Mouse (Mus musculus) limb, embryonic 15.5 days (tissue): ENCODE measurements around the gene Gpr37l1. TPM values are rescaled to one million over a fixed set of nuclear protein-coding genes. Genes with fewer than 3 reads are reported as not detected.
"Not testable (repeated sequence)": the region's sequence is repeated elsewhere in the genome, so short reads cannot be mapped to it uniquely, and the experiment has no call there.

Experiments used
- ATAC-seq: fragments of 200-750 bp; cut with Nextera tagmentation; 2 replicates; pipeline ENCODE4 v1.8.0; 2017; ENCODE audit warnings: low read depth, moderate TSS enrichment; ENCODE audit not compliant: insufficient number of reproducible peaks, low FRiP score, low TSS enrichment
- H3K27ac ChIP-seq: fragments of 300-500 bp; sonication (generic); 2 replicates; pipeline ENCODE4 v1.5.1; 2015; ENCODE audit warnings: moderate library complexity, mild to moderate bottlenecking, inconsistent platforms
- H3K27me3 ChIP-seq: fragments of 300-500 bp; sonication (generic); 2 replicates; pipeline ENCODE4 v1.6.1; 2015; ENCODE audit warnings: inconsistent platforms
- H3K36me3 ChIP-seq: fragments of 300-500 bp; sonication (generic); 2 replicates; pipeline ENCODE4 v1.6.1; 2015; ENCODE audit warnings: inconsistent platforms
- H3K4me1 ChIP-seq: fragments of 300-500 bp; sonication (generic); 2 replicates; pipeline ENCODE4 v1.6.1; 2015; ENCODE audit warnings: inconsistent platforms
- H3K4me2 ChIP-seq: fragments of 300-500 bp; sonication (generic); 2 replicates; pipeline ENCODE4 v1.6.1; 2015; ENCODE audit warnings: mild to moderate bottlenecking, inconsistent platforms
- H3K4me3 ChIP-seq: fragments of 300-500 bp; sonication (generic); 2 replicates; pipeline ENCODE4 v1.5.1; 2015; ENCODE audit warnings: mild to moderate bottlenecking, inconsistent platforms
- H3K9ac ChIP-seq: fragments of 300-500 bp; sonication (generic); 2 replicates; pipeline ENCODE4 v1.6.1; 2015; ENCODE audit warnings: inconsistent platforms
- H3K9me3 ChIP-seq: fragments of 300-500 bp; sonication (generic); 2 replicates; pipeline ENCODE4 v1.6.1; 2016; ENCODE audit warnings: inconsistent platforms
- WGBS: fragments of 180-500 bp; shearing (Covaris S2); methylation state at CpG from one replicate; pipeline ENCODE4 v1.1.7; 2015; 5-methylcytosine and 5-hydroxymethylcytosine counted together
- polyA plus RNA-seq: library from polyadenylated mRNA; unstranded; fragments of >200 nt; fragmentation: Nextera tagmentation; extraction: Ambion mirVana; gene quantifications from 2 replicates; pipeline ENCODE4 v1.2.1, GENCODE M21; 2015

Gpr37l1 gene
- polyA plus RNA-seq, 1 experiment from 2014 or later = not detected

- Histone ChIP-seq H3K4me1 (peaks cover 14% of the 10 kb centered on the region), H3K9me3 (no peaks in the 10 kb centered on the region), H3K9ac (no peak overlapping the region), H3K27ac (no peak overlapping the region), H3K27me3 (no peaks in the 10 kb centered on the region), H3K4me2 (no peak overlapping the region), H3K36me3 (no peaks in the 10 kb centered on the region), H3K4me3 (no peak overlapping the region)
- ATAC-seq = no peak
- WGBS = 65% methylated on average over 6 of the region's 6 CpGs
Observed at GRCm38 (mm10) chr1:135195907-135196440, 28.5 kb upstream of the Gpr37l1 start.

DNA sequence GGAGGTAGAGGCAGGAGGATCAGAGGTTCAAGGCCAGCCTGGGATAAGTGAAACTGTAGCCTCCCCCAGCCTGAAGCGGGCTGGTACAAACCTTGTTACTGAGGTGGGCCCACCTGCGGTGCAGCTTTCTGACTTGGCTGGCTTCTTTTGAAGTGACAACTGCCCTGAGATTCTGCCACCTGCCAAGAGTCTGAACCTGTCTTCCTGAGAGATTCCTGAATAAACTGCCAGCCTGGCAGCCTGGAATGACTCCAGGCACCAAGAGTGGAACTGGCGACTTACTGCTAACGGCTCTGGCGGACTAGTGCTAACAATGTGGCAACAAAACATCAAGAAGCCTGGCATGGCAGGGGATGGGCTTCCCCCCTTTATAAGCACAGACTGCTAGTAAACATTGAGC is 26.9 kb upstream of the Gpr37l1 start:
- not testable (repeated sequence) for H3K4me3 ChIP-seq, ATAC-seq, H3K9ac ChIP-seq, H3K27ac ChIP-seq, H3K36me3 ChIP-seq, H3K9me3 ChIP-seq, H3K27me3 ChIP-seq, H3K4me2 ChIP-seq
- H3K4me1 ChIP-seq = peaks cover 10% of the 10 kb centered on the region
- 64% methylated on average over 5 of the region's 5 CpGs for WGBS

- no peak overlapping the region for H3K4me2 ChIP-seq
- 85% methylated on average over 4 of the region's 4 CpGs for WGBS
Observed at GRCm38 (mm10) chr1:135189186-135189585, 21.7 kb upstream of the Gpr37l1 start.

DNA sequence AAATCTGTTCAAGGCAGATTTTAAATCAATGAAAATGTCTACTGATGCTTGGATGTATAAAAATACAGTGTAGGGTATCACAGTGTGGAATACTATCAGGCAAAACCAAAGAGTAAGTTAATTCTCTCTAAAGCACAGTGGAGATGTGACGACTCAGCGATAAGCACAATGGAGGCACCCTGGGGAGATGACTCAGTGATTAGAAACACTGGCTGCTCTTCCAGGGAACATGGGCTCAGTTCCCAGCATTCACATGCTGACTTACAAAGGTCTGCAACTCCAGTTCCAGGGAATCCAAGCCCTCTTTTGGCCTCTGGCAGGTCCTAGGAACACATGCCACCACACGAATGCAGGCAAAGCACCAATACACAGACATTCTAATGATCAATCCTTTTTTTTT is 20.7 kb upstream of the Gpr37l1 start:
- Histone ChIP-seq H3K4me1 (peaks cover 7% of the 10 kb centered on the region; the same call in 1 of the 2 replicates), H3K4me3 (no peak overlapping the region), H3K9me3 (no peaks in the 10 kb centered on the region), H3K27me3 (no peaks in the 10 kb centered on the region), H3K4me2 (no peak overlapping the region), H3K9ac (no peak overlapping the region), H3K36me3 (no peaks in the 10 kb centered on the region), H3K27ac (no peak overlapping the region)
- ATAC-seq = no peak
- WGBS = 28% methylated on average over 3 of the region's 3 CpGs

More at GRCm38 (mm10) chr1:135189186-135189585, 21.7 kb upstream of the Gpr37l1 start:
- Histone ChIP-seq H3K27ac (no peak overlapping the region), H3K9me3 (no peaks in the 10 kb centered on the region), H3K4me3 (no peak overlapping the region), H3K36me3 (no peaks in the 10 kb centered on the region), H3K9ac (no peak overlapping the region), H3K27me3 (no peaks in the 10 kb centered on the region), H3K4me1 (no peaks in the 10 kb centered on the region)
- no peak for ATAC-seq

DNA sequence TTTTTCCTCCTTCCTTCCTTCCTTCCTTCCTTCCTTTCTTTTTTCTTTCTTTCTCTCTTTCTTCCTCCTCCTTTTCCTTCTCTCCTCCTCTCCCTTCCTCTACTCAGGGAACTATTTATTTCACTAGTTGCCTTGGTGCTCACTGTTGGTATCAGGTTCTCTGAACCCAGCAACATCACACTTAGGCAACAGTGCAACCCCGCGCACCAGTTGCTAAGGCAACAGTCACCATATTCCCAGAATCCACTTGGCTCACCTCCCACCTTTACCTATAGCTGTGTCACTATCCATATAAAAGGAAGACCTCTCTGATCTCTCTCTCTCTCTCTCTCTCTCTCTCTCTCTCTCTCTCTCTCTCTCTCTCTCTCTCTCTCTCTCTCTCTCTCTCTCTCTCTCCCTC is 19.5 kb upstream of the Gpr37l1 start:
- not testable (repeated sequence) for H3K9me3 ChIP-seq, H3K4me2 ChIP-seq, H3K36me3 ChIP-seq, H3K4me1 ChIP-seq, H3K4me3 ChIP-seq, H3K27me3 ChIP-seq, ATAC-seq, H3K27ac ChIP-seq, H3K9ac ChIP-seq
- 42% methylated on average over 2 of the region's 2 CpGs for WGBS

DNA sequence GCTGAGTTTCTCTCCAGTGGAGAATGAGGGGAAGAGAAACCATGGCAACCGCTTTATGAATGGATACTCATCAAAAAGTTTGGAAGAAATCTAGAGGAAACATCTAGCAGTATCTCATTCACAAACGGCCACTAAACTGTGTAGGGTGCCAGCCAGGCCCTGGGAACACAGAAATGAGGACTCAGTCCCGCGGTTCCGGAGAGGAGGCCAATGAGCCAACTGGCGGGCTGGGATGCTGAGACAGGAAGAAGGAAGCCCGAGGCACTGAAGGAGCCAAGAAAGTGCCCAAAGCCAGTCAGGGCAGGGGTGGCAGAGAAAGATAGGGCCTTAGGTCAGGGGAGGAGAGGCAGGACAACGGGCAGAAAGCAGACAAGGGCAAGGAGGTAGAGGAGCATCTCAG is 18.9 kb upstream of the Gpr37l1 start:
- ATAC-seq = no peak
- Histone ChIP-seq H3K27ac (no peak overlapping the region), H3K4me2 (no peak overlapping the region), H3K27me3 (no peaks in the 10 kb centered on the region), H3K9me3 (no peaks in the 10 kb centered on the region), H3K4me1 (peaks cover 7% of the 10 kb centered on the region; the same call in 1 of the 2 replicates), H3K4me3 (no peak overlapping the region), H3K9ac (no peak overlapping the region), H3K36me3 (no peaks in the 10 kb centered on the region)
- 36% methylated on average over 8 of the region's 8 CpGs for WGBS

DNA sequence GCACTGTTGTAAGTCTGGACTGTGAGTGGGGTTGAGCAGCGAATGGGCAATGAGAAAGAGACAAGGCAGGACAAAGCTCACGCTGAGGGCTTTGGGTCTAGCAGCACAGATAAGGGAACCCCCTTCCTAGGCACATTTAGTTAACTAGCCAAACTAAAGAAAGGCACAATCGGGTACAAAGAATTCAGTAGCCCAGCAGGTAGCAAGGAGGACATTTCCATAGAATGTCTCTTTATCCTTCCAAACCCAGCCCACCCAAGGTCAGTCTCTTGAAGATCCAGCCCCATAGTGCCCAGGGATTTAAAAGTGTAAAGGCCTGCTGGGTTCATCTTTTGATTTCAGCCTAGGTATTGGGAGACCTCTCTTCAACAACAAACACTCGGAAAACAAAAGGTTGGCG is 18.5 kb upstream of the Gpr37l1 start:
- no peak overlapping the region for H3K4me3 ChIP-seq
- peaks cover 7% of the 10 kb centered on the region; the same call in 1 of the 2 replicates for H3K4me1 ChIP-seq
- no peak overlapping the region for H3K4me2 ChIP-seq
- no peak for ATAC-seq
- no peak overlapping the region for H3K9ac ChIP-seq
- 60% methylated on average over 5 of the region's 5 CpGs for WGBS
- no peaks in the 10 kb centered on the region for H3K27me3 ChIP-seq
- no peaks in the 10 kb centered on the region for H3K9me3 ChIP-seq
- no peaks in the 10 kb centered on the region for H3K36me3 ChIP-seq
- H3K27ac ChIP-seq = no peak overlapping the region

DNA sequence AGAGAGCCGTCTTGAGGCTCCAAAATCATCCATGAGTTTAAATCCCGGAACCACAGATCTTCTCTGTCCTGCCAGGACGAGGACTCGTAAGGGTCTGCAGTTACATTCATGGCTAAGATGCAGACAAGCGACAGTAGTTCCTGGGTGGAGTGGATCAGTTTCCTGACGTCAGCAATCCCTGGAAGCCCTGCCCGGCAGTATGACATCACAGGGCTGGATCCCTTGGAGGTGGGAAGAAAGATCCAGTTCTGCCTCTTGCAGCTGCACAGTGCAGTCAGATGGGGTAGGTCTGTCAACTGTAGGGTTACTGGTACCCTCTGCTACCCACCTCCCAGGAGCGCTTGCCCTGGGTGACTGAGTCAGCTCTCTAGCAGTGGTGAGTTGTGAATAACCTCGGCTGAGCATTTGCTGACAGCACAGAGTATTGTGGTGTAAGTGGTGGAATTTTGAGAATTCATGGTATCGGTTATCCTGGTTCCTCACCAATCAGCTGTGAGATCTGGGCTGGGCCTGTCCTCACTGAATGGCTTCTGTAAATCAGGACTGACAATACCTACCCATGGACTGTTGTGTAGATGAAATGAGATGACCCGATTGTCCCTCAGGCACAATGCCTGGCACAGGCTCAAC is 16.6 kb upstream of the Gpr37l1 start:
- ATAC-seq = no peak
- Histone ChIP-seq H3K4me3 (no peak overlapping the region), H3K4me1 (peaks cover 7% of the 10 kb centered on the region; the same call in 1 of the 2 replicates), H3K9ac (no peak overlapping the region), H3K27me3 (no peaks in the 10 kb centered on the region), H3K4me2 (no peak overlapping the region), H3K27ac (no peak overlapping the region), H3K9me3 (no peaks in the 10 kb centered on the region), H3K36me3 (no peaks in the 10 kb centered on the region)
- WGBS = 58% methylated on average over 11 of the region's 11 CpGs

DNA sequence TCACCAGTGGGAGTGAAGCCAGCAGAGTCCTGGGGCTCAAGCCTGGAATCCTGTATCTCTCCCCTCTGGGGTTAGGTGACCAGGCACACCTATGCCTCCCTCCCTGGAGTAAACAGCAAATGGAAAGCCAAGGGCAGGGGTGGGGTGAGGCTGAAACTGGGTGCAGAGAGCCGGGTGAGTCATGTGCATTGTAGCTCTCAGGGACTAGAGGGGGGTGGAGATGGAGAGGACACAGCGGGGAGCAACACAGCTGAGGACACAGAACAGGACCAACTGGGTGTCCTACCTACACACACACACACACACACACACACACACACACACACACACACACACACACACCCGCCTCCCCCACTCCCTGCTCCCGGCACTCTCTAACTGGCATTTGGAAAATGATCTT is 16.0 kb upstream of the Gpr37l1 start:
- Histone ChIP-seq H3K9me3 (no peaks in the 10 kb centered on the region), H3K4me3 (no peak overlapping the region), H3K27ac (no peak overlapping the region), H3K4me1 (peaks cover 7% of the 10 kb centered on the region; the same call in 1 of the 2 replicates), H3K9ac (no peak overlapping the region), H3K27me3 (no peaks in the 10 kb centered on the region), H3K36me3 (no peaks in the 10 kb centered on the region), H3K4me2 (no peak overlapping the region)
- ATAC-seq = no peak
- 66% methylated on average over 4 of the region's 4 CpGs for WGBS

DNA sequence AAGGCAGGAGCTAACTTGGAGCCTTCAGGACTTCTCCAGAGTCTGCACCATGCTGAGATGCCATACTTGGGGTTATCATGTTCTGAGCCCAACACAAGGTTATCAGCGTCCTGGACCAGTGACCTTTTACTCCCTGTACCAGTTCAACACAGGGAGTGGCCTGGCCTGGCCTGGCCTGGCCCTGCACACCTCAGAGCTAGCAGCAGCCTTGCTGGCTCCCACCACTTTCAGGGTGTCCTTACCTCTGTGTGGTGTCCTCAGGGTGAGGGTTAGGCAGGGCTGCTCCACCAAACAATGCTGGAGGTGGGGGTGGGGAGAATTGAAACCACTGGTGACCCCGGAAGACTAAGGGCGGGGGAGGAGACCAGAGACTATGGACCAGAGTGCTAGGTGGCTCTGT is 15.5 kb upstream of the Gpr37l1 start:
- no peaks in the 10 kb centered on the region for H3K27me3 ChIP-seq
- H3K9me3 ChIP-seq = no peaks in the 10 kb centered on the region
- peaks cover 7% of the 10 kb centered on the region; the same call in 1 of the 2 replicates for H3K4me1 ChIP-seq
- H3K36me3 ChIP-seq = no peaks in the 10 kb centered on the region
- H3K4me2 ChIP-seq = no peak overlapping the region
- H3K4me3 ChIP-seq = no peak overlapping the region
- ATAC-seq = no peak
- H3K9ac ChIP-seq = no peak overlapping the region
- WGBS = 64% methylated on average over 3 of the region's 3 CpGs
- no peak overlapping the region for H3K27ac ChIP-seq

DNA sequence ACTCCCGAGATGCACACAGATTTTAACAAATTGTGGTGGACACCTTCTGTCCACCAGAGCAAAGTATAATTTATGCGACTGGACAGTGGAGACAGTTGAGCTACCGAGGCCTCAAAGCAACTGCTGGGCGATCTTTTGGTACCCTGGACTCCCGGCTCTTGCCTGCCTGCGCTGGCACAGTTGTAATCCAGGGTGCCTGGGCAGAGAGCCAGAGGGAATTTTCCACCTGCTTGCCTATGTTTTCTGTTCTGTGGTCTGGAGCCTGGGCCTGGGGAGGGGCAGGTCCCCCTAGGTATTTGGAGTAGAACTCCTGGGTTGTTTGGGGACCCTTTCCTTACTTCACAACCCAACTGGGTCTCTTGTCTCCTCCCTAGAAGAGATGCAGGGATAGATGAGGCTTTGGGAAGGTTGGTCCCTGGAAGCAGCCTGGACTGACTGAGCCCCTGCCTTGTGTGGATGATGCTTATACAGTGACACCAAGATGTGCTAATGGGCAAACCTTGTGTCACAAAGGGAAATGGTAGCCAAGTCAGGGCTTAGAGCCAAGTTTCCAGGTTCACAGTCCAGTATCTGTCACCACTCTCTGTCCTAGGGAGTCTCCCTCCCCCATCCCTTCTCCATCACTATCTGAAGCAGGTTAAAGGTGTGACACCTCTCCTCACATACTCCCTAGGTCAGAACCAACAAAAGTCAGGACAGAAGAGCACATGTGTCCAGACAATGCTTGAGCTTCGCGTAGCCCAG is 14.6 kb upstream of the Gpr37l1 start:
- no peaks in the 10 kb centered on the region for H3K9me3 ChIP-seq
- no peak overlapping the region for H3K27ac ChIP-seq
- no peak overlapping the region for H3K4me3 ChIP-seq
- no peak for ATAC-seq
- no peaks in the 10 kb centered on the region for H3K36me3 ChIP-seq
- H3K4me1 ChIP-seq = peaks cover 7% of the 10 kb centered on the region; the same call in 1 of the 2 replicates
- H3K9ac ChIP-seq = no peak overlapping the region
- WGBS = 80% methylated on average over 8 of the region's 8 CpGs
- no peak overlapping the region for H3K4me2 ChIP-seq
- no peaks in the 10 kb centered on the region for H3K27me3 ChIP-seq

- Histone ChIP-seq H3K4me3 (no peak overlapping the region), H3K27me3 (no peaks in the 10 kb centered on the region), H3K9ac (no peak overlapping the region), H3K36me3 (no peaks in the 10 kb centered on the region), H3K27ac (no peak overlapping the region), H3K4me2 (no peak overlapping the region), H3K9me3 (no peaks in the 10 kb centered on the region), H3K4me1 (peaks cover 7% of the 10 kb centered on the region; the same call in 1 of the 2 replicates)
- 68% methylated on average over 4 of the region's 4 CpGs for WGBS
- no peak for ATAC-seq
Observed at GRCm38 (mm10) chr1:135181275-135181674, 13.8 kb upstream of the Gpr37l1 start.
